Mouse (Mus musculus): ENCODE measurements around the gene Praf2. TPM values are rescaled to one million over a fixed set of nuclear protein-coding genes. Genes with fewer than 3 reads are reported as not detected.
A peak's percentile ranks its signal among the peaks of the same experiment; 100 is the strongest.
"Not testable (repeated sequence)": the region's sequence is repeated elsewhere in the genome, so short reads cannot be mapped to it uniquely, and the experiment has no call there.

Praf2 gene
- total RNA-seq, 2 experiments from 2014 or later = 100 to 109 TPM

- DNase-seq (ENCODE audit: extremely low spot score in 1 of 2, low spot score in 1 of 2) = peak; percentile 42 to 72
Observed at GRCm38 (mm10) chrX:7733571-7734156, 5.4 kb downstream of the Praf2 start.

DNA sequence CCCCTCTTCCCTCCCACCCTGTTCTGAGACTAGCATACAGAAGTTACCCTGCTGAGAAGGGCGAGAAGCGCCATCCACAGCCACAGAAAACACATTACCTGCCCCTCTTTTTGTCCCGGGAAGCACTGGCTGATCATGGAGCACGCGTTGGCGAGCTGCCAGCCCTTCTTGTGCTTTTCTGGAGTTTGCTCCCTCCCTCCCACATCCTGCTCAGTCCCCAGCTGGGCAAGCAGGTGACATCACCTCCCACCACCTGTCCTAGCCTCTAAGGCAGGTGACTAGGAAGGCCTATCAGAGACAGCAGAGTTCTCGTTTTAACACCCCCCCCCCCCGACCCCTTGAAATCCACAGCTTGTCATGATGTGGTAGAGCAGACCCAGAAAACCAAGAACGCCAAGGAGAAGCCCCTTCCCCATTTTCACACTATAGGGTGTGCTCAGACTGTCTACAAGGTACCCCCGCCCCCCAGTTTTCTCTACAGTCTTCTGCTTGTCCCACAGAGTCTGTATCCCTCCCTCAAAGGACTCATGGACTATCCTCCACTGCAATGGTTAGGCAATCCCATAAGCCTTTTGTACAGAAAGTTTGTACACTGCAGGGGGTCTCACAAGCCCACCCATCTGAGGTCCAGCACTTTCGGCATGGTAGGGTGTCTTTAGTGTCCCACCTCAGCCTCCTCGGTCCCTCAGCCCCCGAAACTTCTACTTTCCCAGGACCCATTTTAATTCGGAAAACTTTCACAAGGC lies 11.3 kb downstream of the Praf2 start:
- no peak for DNase-seq (ENCODE audit: extremely low spot score in 1 of 2, low spot score in 1 of 2)

DNA sequence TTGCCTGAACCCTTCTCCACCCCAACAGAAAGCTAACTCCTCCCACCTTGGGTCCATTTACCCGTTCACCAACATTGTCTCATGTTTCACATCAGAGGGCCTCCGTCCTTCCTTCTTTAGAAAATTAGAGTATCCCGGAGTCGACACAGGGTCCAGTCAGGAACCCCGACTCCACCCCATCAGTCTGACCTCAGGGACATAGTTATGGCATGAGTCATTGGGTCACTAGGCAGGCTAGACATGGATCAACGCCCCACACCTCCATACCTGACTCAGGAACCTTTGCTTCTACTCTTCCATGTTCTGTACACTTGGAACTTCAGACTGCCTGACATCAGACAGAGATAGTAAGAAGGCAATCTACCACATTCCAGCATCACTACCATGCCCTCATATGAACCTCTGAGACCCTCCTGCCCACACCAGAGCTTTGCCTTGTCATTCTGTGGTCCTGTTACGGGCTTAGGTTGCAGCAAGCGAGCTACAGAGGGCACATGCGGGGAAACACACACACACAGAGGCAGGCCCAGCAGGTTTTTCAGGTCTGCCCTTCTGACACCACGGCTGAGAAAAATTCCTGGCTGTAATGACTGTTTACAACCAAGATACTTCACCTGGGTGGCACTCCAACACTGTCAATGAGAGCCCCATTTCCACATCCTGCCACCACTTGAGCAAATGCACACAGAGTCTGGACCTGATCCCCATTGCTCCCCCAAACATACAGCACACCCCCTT lies 12.0 kb downstream of the Praf2 start:
- DNase-seq (ENCODE audit: extremely low spot score in 1 of 2, low spot score in 1 of 2) = no peak

- no peak for DNase-seq (ENCODE audit: extremely low spot score in 1 of 2, low spot score in 1 of 2)
Observed at GRCm38 (mm10) chrX:7741103-7741502, 12.9 kb downstream of the Praf2 start.

DNA sequence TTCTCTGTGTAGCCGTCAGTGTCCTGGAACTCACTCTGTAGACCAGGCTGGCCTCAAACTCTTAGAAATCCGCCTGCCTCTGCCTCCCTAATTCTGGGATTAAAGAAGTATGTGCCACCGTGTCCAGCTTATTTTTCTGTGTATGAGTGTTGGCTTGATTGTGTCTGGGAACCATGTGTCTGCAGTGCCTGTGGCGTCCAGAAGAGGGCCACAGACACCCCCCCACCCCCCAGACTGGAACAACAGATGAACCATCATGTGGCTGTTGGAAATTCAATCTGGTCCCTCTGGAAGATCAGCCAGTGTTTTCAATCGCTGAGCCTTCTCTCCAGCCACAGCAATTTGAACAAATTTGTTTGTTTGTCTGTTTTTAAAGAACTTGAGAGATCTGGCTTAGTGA lies 15.2 kb downstream of the Praf2 start:
- no peak for DNase-seq (ENCODE audit: extremely low spot score in 1 of 2, low spot score in 1 of 2)

DNA sequence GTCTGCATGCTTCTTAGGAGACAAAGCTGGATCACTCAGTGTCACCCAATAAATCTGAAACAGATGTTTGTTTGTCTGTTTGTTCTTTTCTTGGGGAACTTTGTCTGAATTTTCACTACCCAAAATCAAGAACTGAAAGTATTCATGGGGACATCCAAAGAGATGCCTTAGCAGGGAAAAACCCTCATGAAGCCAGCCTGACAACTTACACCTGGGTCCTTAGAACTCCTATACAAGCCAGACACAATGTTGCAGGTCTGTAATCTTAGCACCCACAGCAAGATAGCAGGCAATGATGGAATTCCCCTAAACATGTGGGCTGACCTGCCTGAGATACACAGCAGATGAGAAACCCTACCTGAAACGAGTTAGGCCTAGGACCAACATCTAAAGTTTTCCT lies 16.7 kb downstream of the Praf2 start:
- DNase-seq (ENCODE audit: extremely low spot score in 1 of 2, low spot score in 1 of 2) = no peak

GRCm38 (mm10) chrX:7745429-7745828 lies 17.2 kb downstream of the Praf2 start:
- DNase-seq (ENCODE audit: extremely low spot score in 1 of 2, low spot score in 1 of 2) = no peak

DNA sequence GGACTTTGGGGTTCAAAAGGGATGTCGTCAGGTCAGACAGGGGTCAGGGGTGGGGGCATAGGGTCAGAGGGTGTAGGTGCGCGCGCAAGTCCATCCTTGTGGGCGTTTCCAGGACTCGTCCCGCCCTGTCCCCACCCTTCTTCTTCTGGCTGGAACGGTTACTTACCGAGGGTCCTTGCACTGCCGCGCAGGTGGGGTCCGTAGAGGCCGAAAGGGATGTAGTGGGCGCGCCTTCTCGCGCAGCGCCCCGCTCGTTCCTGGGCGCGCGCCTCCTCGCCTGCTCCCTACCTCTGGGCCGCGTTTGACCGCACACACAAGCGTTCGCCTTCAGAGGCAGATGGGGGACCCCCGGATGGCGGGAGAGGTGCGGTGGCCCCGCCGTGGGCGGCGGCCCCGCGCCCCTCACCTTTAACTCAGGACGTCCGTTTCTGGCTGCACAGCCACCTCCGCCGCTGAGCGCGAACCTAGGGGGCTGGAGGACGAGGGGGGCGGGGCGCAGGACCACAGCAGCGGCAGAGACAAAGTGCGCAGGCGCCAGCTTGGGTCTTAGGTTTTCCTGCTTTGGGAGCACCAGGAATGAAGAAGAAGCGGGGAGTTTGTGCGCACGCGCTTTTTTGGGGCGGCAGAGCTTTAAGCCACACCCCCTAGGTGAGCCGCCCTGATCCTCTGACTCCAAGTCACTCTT lies 22.3 kb downstream of the Praf2 start, which contains the start of gene Ccdc120:
Ccdc120 (minus strand) TSS at position 474 of the 685 bp plus-strand sequence.
- DNase-seq (ENCODE audit: extremely low spot score in 1 of 2, low spot score in 1 of 2) = peak in 1 of 2 experiments; percentile 59

DNA sequence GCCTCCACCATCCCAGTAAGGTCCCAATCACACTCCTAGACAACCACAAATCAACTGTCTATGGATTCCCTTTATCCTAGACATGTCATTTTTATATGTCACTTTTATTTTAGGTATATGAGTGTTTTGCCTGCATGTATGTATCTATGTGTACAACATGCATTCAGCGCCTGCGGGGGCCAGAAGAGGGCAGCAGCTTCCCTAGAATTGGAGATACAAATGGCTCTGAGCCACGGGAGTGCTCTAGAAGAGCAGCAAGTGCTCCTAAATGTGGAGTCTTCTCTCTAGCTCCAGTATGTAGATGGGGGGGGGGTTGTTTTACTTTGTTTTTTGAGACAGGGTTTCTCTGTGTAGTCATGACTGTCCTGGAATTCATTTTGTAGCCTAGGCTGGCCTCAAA lies 25.4 kb downstream of the Praf2 start:
- DNase-seq (ENCODE audit: extremely low spot score in 1 of 2, low spot score in 1 of 2) = not testable (repeated sequence)

DNA sequence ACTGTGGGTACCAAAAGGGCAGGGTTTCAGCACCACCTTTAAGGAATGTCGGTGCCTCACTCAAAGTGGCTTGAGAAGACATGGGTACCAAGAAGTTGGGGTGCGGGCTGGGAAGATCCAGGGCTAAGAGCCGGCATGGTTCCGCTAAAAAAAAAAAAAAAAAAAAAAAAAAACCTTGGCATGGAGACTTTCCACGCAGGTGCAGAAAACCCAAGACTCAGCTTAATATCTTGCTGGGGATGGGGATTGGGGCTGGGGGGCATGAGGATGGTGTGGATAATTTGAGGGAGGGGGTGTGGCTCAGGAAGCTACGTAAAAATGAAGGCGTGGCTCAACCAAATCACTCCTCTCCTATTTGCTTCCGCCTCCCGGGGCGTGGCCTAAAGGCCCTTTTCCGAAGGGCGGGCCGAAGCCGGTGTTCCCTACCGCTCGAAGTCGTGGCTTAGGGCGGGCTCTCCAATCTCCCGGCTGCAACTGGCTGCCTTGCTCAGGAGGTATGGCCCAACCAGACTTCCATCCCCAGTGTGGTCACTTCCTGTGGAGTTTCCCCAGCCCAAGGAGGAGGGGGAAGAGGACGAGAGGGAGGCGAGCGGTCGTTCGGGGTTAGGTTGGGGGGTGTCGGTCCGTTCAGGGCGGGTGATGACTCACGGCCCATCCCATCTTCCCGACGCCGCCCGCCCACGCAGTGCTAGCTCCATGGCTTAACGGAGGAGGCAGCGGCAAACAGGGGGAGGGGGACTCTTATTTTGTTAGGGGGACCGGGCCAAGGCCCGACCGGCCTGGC lies 34.1 kb downstream of the Praf2 start, which contains the start of gene Tfe3:
Tfe3 (plus strand) TSS at position 424 of the 784 bp plus-strand sequence.
- DNase-seq (ENCODE audit: extremely low spot score in 1 of 2, low spot score in 1 of 2) = peak; percentile 50 to 64

DNA sequence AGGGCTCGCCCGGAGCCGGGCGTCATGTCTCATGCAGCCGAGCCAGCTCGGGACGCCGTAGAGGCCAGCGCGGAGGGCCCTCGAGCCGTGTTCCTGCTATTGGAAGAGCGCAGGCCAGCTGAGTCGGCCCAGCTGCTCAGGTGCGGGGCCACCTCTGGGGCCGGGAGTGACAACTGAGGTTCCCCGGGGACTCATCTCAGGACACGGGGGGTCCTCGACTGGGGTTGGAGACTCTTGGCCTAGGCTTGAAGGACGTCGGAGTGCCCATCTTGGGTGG lies 34.6 kb downstream of the Praf2 start:
- no peak for DNase-seq (ENCODE audit: extremely low spot score in 1 of 2, low spot score in 1 of 2)

GRCm38 (mm10) chrX:7763631-7764393 lies 35.6 kb downstream of the Praf2 start:
- DNase-seq (ENCODE audit: extremely low spot score in 1 of 2, low spot score in 1 of 2) = no peak

GRCm38 (mm10) chrX:7764657-7765280 lies 36.5 kb downstream of the Praf2 start:
- DNase-seq (ENCODE audit: extremely low spot score in 1 of 2, low spot score in 1 of 2) = no peak

GRCm38 (mm10) chrX:7765281-7765670 lies 37.0 kb downstream of the Praf2 start:
- no peak for DNase-seq (ENCODE audit: extremely low spot score in 1 of 2, low spot score in 1 of 2)

DNA sequence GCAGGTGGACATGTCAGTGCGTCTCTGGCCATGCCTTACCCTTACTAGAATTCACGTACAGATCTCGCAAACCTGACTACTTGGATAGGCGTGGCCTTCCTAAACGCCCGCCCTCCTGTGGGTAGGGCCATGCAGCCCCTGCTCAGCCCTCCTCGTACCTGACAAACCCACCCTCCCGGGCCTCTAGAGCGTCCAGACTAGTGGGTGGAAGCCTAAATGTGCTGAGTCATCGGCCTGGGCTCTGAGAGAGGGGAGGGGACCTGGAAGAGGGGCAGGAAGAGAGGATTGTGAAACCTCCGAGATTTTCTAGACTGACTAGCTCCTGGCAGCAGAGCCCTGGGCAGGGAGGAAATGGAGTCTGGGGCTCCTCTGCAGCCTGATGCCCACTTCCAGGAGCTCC lies 37.5 kb downstream of the Praf2 start:
- no peak for DNase-seq (ENCODE audit: extremely low spot score in 1 of 2, low spot score in 1 of 2)

DNA sequence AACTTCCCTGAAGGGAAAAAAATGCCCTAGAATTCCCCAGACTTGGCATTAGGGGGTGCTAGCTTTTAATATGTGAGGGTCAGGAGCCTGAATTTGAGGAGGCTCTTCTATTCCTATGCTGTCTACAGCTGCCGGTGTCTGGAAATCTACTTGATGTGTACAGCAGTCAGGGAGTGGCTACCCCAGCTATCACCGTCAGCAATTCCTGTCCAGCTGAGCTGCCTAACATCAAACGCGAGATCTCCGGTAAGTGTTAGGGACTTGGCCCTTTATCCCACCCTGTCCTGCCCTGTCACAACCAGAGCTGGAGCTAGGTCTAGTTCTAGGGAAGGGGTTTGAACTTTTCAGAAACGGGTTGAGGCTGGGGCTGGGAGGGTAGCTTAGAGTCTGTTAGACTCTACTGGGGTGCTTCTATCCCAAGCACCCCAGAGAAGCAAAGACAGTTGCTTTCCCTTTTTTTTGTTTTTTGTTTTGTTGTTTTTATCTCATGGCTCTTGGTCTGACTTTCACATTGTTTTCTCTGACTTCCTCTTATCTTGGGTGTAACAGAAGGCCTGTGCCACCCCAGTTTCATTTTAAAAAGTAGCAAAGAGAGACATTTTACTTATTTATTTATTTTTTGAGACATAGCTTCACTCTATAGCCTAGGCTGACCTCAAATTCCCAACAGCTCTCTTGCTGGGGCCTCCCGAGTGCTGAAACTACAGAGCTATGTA lies 41.2 kb downstream of the Praf2 start:
- no peak for DNase-seq (ENCODE audit: extremely low spot score in 1 of 2, low spot score in 1 of 2)

DNA sequence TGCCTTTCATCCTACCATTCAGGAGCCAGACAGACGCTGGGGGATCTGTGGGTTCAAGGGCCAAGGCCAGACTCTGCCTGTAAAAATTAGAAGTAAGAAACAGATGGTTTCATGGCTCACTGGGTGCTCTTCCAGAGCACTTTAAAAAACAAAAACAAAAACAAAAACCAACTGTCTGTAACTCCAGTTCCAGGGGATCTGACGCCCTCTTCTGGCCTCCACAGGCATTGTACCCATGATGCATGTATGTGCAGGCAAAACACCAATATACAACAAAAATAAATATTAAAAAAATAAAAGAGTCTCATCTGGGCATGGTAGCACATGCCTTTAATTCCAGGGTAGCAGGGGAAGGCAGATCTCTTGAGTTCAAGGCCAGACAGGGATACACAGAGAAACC lies 44.5 kb downstream of the Praf2 start:
- no peak for DNase-seq (ENCODE audit: extremely low spot score in 1 of 2, low spot score in 1 of 2)

DNA sequence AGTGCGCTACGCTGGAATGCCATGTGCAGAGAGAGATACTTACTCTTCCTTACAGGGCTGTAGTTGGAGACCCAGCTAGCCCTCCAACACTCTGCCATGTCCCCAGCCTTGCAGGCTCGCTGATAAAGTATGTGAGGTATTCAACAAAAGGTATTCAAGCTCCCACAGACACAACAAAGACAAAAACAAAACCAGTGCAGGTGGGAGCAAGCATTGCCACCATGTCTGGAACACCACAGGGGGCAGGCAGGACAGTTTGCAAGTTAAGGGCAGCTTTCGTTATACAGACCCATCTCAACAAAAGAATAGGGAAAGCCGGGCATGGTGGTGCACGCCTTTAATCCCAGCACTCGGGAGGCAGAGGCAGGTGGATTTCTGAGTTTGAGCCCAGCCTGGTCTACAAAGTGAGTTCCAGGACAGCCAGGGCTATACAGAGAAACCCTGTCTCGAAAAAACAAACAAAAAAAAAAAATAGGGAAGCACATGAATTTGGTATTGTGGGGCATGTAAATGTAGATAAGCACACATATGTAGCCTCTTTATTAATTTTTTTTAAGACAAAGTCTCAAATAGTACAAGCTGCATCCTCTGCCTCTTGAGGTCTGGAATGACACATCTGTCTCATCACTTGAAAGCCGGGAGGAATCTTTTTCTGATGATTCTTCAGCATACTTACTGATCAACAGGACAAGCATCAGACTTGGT lies 47.4 kb downstream of the Praf2 start:
- DNase-seq (ENCODE audit: extremely low spot score in 1 of 2, low spot score in 1 of 2) = no peak

Data from layer of hippocampus, postnatal 25 days (tissue).